ENCODE assay signal across 26 mouse cellular contexts in the genomic region with DNA sequence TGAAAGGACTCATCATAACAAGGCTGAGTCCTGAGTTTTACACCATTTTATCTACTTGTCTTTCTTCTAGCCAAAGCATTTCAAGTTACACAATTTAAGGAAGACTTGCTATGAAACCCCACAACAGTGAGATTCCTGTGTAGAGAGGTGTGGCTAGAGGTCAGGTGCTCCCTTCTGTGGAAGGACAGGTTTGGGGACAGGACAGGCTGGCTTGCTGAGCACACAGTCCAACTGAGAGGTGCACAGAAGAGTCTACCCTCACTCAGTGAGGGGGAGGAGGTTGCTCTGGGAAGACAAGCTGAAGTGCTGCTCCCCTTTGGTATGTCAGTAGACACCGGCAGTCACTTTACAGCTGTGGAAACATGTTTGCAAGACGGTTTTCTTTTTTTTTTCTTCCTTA. TPM values are rescaled to one million over a fixed set of nuclear protein-coding genes. Genes with fewer than 3 reads are reported as not detected.
"Had no signal": no experiment of that assay in that cellular context is flagged by ENCODE, and none has a peak within 500 bp of the region (broad histone marks: within the 10 kb centered on the region; RNA-seq: fewer than 3 reads in every experiment).

No protein-coding gene starts in this region.

- H3K4me3 ChIP-seq: gastrocnemius, adult 2 months; heart, embryonic 10.5 days; heart, embryonic 12.5 days; hindbrain, embryonic 10.5 days; hindbrain, embryonic 12.5 days; layer of hippocampus, adult 2 months; left cerebral cortex, adult 2 months; limb, embryonic 10.5 days; limb, embryonic 12.5 days; liver, embryonic 13.5 days had no signal

- H3K36me3 ChIP-seq: heart, embryonic 10.5 days; heart, embryonic 12.5 days; hindbrain, embryonic 10.5 days; hindbrain, embryonic 12.5 days; limb, embryonic 10.5 days; limb, embryonic 12.5 days; liver, embryonic 13.5 days had no signal

- H3K9me3 ChIP-seq: heart, embryonic 10.5 days; heart, embryonic 12.5 days; hindbrain, embryonic 10.5 days; hindbrain, embryonic 12.5 days; limb, embryonic 10.5 days; limb, embryonic 12.5 days; liver, embryonic 13.5 days had no signal

- H3K4me2 ChIP-seq: heart, embryonic 12.5 days; hindbrain, embryonic 12.5 days; hindbrain, embryonic 14.5 days; limb, embryonic 12.5 days; liver, embryonic 11.5 days; liver, embryonic 13.5 days had no signal

- H3K27ac ChIP-seq: gastrocnemius, adult 2 months; heart, embryonic 10.5 days; hindbrain, embryonic 10.5 days; hindbrain, embryonic 12.5 days; hindbrain, embryonic 14.5 days; layer of hippocampus, adult 2 months; left cerebral cortex, adult 2 months; limb, embryonic 10.5 days; limb, embryonic 12.5 days; liver, embryonic 13.5 days had no signal

- ATAC-seq: hindbrain, embryonic 16.5 days; inflammation-experienced regulatory T-cells, adult 6 months had no signal

- H3K9ac ChIP-seq: heart, embryonic 12.5 days; hindbrain, embryonic 12.5 days; hindbrain, embryonic 14.5 days; limb, embryonic 12.5 days; liver, embryonic 13.5 days had no signal

- H3K27me3 ChIP-seq: heart, embryonic 12.5 days; hindbrain, embryonic 12.5 days; limb, embryonic 12.5 days; liver, embryonic 13.5 days had no signal

- H3K4me1 ChIP-seq: heart, embryonic 10.5 days; heart, embryonic 12.5 days; hindbrain, embryonic 10.5 days; hindbrain, embryonic 12.5 days; limb, embryonic 10.5 days; liver, embryonic 13.5 days had no signal

- DNase-seq: gastrocnemius, adult 2 months; gastrocnemius, postnatal 10 days; gastrocnemius, postnatal 25 days; heart, adult 18-20 months; heart, postnatal 10 days; heart, postnatal 4 days; kidney, adult 11 months; kidney, adult 2 months; kidney, adult 9 months; kidney, postnatal 10 days; kidney, postnatal 25 days; kidney, postnatal 4 days; liver; liver, embryonic 13.5 days had no signal

RNA-seq across cellular contexts. Expression of gene Slc7a9, which starts 27.9 kb away (rescaled TPM):
- polyA plus RNA-seq: hindbrain, embryonic 12.5 days; hindbrain, embryonic 14.5 days; inflammation-experienced regulatory T-cells, adult 6 months had no signal
